Mouse (Mus musculus) layer of hippocampus, postnatal 14 days (tissue): ENCODE results near the gene Surf2. TPM values are rescaled to one million over a fixed set of nuclear protein-coding genes. Genes with fewer than 3 reads are reported as not detected.

Source experiments
- DNase-seq, 2 experiments: peaks; one replicate each; pipeline ENCODE4 v3.0.0; 2021 to 2022; ENCODE audit warnings: low spot score in 2 of 2, mixed read lengths in 1 of 2
- total RNA-seq, 2 experiments: library from RNA; stranded (reverse); gene quantifications; 2 replicates each; pipeline ENCODE4 v1.2.3; 2021

The Surf2 gene
- total RNA-seq, 2 experiments from 2014 or later = 32.4 to 38.4 TPM

DNA sequence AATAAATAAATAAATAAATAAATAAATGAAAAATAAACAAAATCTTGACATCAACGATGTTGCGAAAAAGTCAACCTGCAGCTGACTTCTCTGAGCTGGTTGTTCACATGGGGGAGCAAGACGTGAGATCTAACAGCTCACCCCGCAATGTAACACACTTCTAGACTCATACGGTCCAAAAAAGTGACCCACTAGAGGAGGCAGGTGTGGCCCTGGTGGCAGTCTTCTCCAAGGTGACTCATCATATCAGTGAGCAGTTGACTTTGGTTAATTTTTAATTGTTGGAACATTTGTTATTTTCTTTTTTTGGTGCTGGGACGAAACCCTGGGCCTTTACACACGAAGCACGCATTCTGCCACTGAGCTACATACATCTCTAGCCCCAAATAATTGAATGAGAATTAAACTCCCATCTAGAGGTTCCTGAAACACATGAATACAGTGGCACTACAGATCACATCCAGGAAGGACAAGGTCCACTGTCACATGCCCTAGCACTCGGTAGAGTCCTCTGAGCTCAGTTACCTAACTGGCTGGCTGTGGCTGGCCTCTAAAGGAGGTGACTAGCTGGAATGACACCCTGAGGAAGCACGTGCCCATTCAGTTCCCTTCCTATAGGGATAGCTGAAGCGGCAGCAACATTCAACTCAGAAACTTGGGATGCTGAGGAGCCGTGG, 40.8 kb downstream of the Surf2 start:
- no peak for DNase-seq

DNA sequence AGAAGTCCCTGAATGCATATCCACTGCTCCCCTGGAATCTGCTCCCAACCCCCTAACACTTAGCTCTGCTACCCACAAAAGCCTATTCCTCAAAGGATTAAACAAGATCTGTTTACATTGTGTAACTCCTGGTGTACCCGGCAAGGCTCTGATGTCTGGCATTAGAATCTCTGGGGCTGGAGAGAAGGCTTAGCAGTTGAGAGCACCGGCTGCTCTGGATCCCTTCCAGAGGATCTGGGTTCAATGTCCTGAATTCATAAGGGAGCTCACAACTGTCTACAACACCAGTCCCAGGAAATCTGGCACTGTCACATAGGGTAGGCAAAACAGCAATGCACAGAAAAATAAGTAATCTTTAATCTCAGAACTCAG, 41.3 kb downstream of the Surf2 start:
- DNase-seq = no peak

DNA sequence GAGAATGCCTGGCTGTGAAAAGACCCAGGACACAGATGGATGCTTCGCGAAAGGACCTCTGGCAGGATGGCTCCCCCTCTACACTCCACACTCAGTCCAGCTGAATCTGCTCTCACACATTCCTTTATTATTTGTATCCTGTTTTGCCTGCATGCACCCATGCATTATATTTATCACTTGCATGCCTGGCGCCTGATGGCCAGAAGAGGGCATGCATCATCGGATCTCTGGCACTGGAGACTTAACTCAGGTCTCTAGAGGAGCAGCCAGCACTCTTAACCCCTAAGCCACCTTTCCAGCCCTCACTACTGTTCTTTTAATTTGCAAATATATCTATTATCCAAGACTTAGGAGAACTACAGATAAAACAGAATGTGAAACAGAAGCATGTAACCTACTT, 44.6 kb downstream of the Surf2 start:
- DNase-seq = no peak

DNA sequence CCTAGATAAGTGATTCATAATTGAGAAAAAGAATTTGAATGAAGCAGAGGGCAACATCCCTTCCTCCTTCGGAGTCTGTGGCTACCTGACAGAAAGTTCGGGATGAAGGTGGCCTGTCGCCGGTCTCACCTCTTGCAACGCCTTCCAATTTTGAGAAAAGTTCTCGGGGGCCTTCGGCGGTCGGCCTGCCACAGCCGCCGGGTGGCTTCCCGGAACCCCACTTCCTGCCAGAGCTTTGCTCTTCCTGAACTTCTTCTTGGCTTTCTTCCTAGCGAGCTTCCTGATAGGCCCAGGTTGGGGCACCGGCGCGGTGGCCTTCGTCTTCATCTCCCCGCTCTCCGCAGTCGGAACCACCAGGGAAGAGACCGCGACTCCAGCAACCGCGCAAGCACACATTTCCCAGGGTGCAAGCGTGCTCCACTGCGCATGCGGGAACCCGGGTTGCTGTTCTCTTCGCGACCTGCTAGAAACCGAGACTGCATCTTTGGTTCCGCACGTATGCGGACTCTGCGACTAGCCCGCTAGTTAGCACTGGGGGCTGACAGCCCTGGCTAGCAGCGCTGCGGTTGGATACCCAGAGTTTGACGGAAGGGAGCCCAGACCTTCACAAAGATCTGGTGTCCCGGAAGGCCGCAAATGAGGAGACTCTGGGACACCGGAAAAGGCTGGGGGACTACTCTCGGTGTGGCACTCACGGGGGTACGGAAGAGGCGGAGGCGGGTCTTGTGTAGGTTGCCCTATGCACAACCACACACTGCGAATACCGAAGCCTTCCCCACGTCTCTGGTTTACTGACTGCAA, 48.0 kb downstream of the Surf2 start, which contains the start of gene Rexo4:
Gene Rexo4 (minus strand): TSS at position 464 of the 801 bp plus-strand sequence.
- DNase-seq = peak; percentile 97 to 98

DNA sequence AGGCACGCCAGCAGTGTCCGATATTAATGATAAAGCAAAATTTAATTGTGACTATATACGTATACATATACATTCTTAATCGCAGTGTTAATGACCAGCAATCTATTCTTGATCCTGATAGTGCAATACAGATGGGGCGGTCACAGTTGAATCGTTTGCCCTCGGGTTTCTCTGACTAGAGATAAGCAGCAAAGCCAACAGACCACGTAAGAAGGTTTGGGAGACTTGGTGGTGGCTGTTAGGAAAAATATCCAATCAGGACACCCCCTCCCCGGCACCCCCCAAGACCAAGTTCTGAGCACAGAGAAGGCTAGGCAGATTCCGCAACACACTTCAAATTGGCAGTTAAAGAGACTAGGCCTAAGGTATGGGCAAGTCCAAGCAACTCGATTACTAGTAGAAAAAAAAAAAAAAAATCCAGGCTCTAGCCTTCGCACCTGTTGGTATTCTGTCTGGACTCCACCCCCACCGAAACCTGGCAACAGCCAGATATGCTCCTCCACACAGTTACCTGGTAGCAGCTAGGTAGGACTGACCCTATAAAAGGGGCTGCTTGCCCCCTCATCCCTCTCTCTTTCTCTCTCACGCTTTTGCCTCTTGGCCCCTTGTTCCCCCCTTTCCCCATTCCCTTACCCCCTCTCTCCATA, 48.7 kb downstream of the Surf2 start:
- no peak for DNase-seq

DNA sequence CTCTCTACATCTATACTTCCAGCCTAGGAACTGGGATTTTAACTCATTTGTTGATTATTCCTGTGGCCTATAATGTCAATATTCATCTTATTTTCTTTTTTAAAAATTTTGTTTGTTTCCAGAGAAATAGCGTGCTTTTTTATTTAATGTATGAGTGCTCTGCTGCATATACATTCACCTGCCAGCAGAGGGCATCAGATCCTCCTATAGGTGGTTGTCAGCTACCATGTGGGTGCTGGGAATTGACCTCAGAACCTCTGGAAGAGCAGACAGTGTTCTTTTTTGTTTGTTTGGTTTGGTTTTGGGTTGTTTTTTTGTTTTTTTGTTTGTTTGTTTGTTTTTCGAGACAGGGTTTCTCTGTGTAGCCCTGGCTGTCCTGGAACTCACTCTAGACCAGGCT, 51.1 kb downstream of the Surf2 start:
- DNase-seq = no peak

Other genes with a start within 250 kb of the Surf2 start
- not detected for gene Lcn4, start 245.1 kb upstream of the Surf2 start, total RNA-seq
- gene Abo, start 51.4 kb upstream of the Surf2 start, total RNA-seq = not detected
- gene Surf6, start 13.5 kb upstream of the Surf2 start, total RNA-seq = 10 to 100 TPM; 27.9 to 28.9 TPM
- 10 to 100 TPM; 42.9 to 46.5 TPM for gene Med22, start 5.7 kb upstream of the Surf2 start, total RNA-seq
- 100 to 1,000 TPM; 274 to 302 TPM for gene Rpl7a, start 5.6 kb upstream of the Surf2 start, total RNA-seq
- gene Surf1, start 163 bp downstream of the Surf2 start, total RNA-seq = 10 to 100 TPM; 87.5 to 90.6 TPM
- 10 to 100 TPM; 60.2 to 61.7 TPM for gene Surf4, start 17.6 kb downstream of the Surf2 start, total RNA-seq
- under 1 TPM; 0.17 to 0.18 TPM for gene Stkld1, start 17.7 kb downstream of the Surf2 start, total RNA-seq
- 10 to 100 TPM; 53.5 to 55.7 TPM for gene Rexo4, start 48.0 kb downstream of the Surf2 start, total RNA-seq
- gene Adamts13, start 57.0 kb downstream of the Surf2 start, total RNA-seq = 1 to 10 TPM; 1.4 to 1.7 TPM
- gene Cacfd1, start 93.6 kb downstream of the Surf2 start, total RNA-seq = 10 to 100 TPM; 50.6 to 52.1 TPM
- 10 to 100 TPM; 46.3 to 46.7 TPM for gene Slc2a6, start 111.6 kb downstream of the Surf2 start, total RNA-seq
- gene Mymk, start 155.8 kb downstream of the Surf2 start, total RNA-seq = 1 to 10 TPM; 1.1 to 1.4 TPM
- gene Adamtsl2, start 163.0 kb downstream of the Surf2 start, total RNA-seq = 10 to 100 TPM; 12.7 to 14.7 TPM
- 100 to 1,000 TPM; 110 to 119 TPM for gene Fam163b, start 226.1 kb downstream of the Surf2 start, total RNA-seq
- gene Dbh, start 248.9 kb downstream of the Surf2 start, total RNA-seq = under 1 TPM; 0.48 to 0.91 TPM